Mouse (Mus musculus) fat pad, adult 2 months (tissue): ENCODE measurements around the gene Erf.

Experiments used
- DNase-seq: peaks from one replicate; pipeline ENCODE4 v3.0.0-alpha.2; 2011; ENCODE audit warnings: low read depth, low spot score; ENCODE audit errors: extremely low read depth

Erf gene

GRCm38 (mm10) chr7:25238829-25239623, 11.5 kb downstream of the Erf start:
- DNase-seq, result peak; percentile 74

GRCm38 (mm10) chr7:25238015-25238706, 12.4 kb downstream of the Erf start:
- peak; percentile 96 for DNase-seq

- DNase-seq, result peak; percentile 71
Measured at GRCm38 (mm10) chr7:25237249-25238014, 13.1 kb downstream of the Erf start, which contains the start of gene Gsk3a. Gene Gsk3a, minus strand, starts transcription at chr7:25237851.

GRCm38 (mm10) chr7:25235526-25235925, 15.0 kb downstream of the Erf start:
- DNase-seq, result no peak

GRCm38 (mm10) chr7:25233061-25233460, 17.5 kb downstream of the Erf start:
- no peak for DNase-seq

GRCm38 (mm10) chr7:25232101-25232648, 18.4 kb downstream of the Erf start:
- DNase-seq, result no peak

GRCm38 (mm10) chr7:25230690-25231285, 19.8 kb downstream of the Erf start:
- DNase-seq, result no peak

- no peak for DNase-seq
Measured at GRCm38 (mm10) chr7:25227523-25228300, 22.8 kb downstream of the Erf start.

GRCm38 (mm10) chr7:25222275-25222967, 28.1 kb downstream of the Erf start:
- DNase-seq, result no peak

- DNase-seq, result no peak
Measured at GRCm38 (mm10) chr7:25221102-25221883, 29.3 kb downstream of the Erf start, which contains the start of gene Zfp526. Gene Zfp526, plus strand, starts transcription at chr7:25221425.

- DNase-seq, result no peak
Measured at GRCm38 (mm10) chr7:25220457-25221101, 30.0 kb downstream of the Erf start, which contains the start of gene Dedd2. Gene Dedd2, minus strand, starts transcription at chr7:25220615.

- DNase-seq, result peak; percentile 76
Measured at GRCm38 (mm10) chr7:25219756-25220456, 30.7 kb downstream of the Erf start.

GRCm38 (mm10) chr7:25219416-25219750, 31.2 kb downstream of the Erf start:
- DNase-seq, result no peak

GRCm38 (mm10) chr7:25218705-25219415, 31.7 kb downstream of the Erf start:
- DNase-seq, result no peak

- DNase-seq, result no peak
Measured at GRCm38 (mm10) chr7:25217653-25218395, 32.7 kb downstream of the Erf start.

- DNase-seq, result no peak
Measured at GRCm38 (mm10) chr7:25214172-25214571, 36.4 kb downstream of the Erf start.
